Mouse (Mus musculus): ENCODE data around the gene Rbpjl. TPM values are rescaled to one million over a fixed set of nuclear protein-coding genes. Genes with fewer than 3 reads are reported as not detected.

Gene Rbpjl
- polyA plus RNA-seq, 1 experiment from 2014 or later, result not detected

GRCm38 (mm10) chr2:164455421-164456190 lies 52.7 kb downstream of the Rbpjl start:
- no peaks in the 10 kb centered on the region for H3K9me3 ChIP-seq

DNA sequence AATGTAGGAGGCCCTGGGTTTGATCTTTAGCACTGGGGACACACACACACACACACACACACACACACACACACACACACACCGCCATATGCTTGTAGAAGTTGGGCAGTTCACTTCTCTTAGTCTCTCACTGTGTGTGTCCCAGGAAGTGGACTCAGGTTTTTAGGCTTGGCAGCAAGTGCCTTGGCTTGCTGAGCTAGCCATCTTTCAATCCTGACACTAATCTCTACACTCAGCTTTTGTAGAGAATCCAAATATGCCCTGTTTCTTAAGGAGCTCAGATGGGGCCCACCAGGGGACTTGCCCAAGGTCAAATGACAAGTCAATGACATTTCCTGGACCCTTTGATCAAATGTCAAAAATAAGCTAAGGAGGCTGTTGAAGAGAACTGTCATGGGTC lies 53.5 kb downstream of the Rbpjl start:
- Histone ChIP-seq H3K9me3 (no peaks in the 10 kb centered on the region), H3K9ac (no peak overlapping the region; the same call in 1 of the 2 replicates), H3K27ac (no peak overlapping the region), H3K36me3 (replicated peaks) (no peaks in the 10 kb centered on the region), H3K4me3 (no peak overlapping the region), H3K4me1 (0 out of 2 replicates have a peak, but pooled peaks cover 6% of the 10 kb centered on the region), H3K4me2 (peak overlapping the region; percentile 30; the same call in 1 of the 2 replicates), H3K27me3 (replicated peaks) (no peaks in the 10 kb centered on the region; the same call in 1 of the 2 replicates)
- 90% methylated on average over 1 of the region's 1 CpGs for WGBS
- no peak for ATAC-seq (replicated peaks)

More at GRCm38 (mm10) chr2:164455421-164456190, 52.7 kb downstream of the Rbpjl start:
- Histone ChIP-seq H3K4me1 (0 out of 2 replicates have a peak, but pooled peaks cover 6% of the 10 kb centered on the region), H3K9ac (no peak overlapping the region), H3K4me2 (no peak overlapping the region), H3K27ac (no peak overlapping the region), H3K27me3 (replicated peaks) (no peaks in the 10 kb centered on the region; the same call in 1 of the 2 replicates), H3K4me3 (no peak overlapping the region), H3K36me3 (replicated peaks) (no peaks in the 10 kb centered on the region)
- no peak for ATAC-seq (replicated peaks)
- 79% methylated on average over 6 of the region's 6 CpGs for WGBS

DNA sequence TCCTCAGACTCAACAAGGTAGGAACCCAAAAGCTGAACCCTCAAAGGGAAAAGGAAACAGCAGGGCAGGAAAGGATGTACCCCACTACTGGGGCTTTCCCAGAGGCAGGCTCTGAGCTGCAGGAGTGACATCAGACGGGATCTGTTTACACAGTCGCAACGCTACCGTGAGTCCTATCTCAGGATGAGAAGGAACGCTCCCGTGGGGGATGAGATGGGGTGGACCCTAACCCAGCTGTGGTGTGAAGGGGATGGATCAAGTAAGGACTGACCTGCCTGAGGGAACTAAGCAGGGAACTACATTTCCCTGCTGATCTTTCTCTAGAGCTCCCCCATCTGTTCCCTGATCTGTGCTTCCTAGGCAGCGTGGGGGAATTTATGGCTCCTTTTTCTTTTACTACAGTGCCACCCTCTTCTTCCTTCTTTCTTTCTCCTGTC lies 53.9 kb downstream of the Rbpjl start, which contains the start of gene Sys1:
Gene Sys1, plus strand, starts transcription at position 101 of the 437 bp plus-strand sequence.
- Histone ChIP-seq H3K27ac (no peak within 1 kb of the TSS), H3K4me1 (peaks cover 9% of the 10 kb centered on the region), H3K4me2 (peak within 1 kb of the TSS; percentile 30), H3K9ac (peak within 1 kb of the TSS; percentile 13; the same call in 1 of the 2 replicates), H3K9me3 (no peaks in the 10 kb centered on the region), H3K36me3 (replicated peaks) (no peaks in the 10 kb centered on the region), H3K27me3 (replicated peaks) (no peaks in the 10 kb centered on the region; the same call in 1 of the 2 replicates), H3K4me3 (no peak within 1 kb of the TSS)
- 5% methylated on average over 7 of the region's 7 CpGs for WGBS
- ATAC-seq (replicated peaks), result no peak

- Histone ChIP-seq H3K27ac (no peak overlapping the region), H3K27me3 (replicated peaks) (no peaks in the 10 kb centered on the region; the same call in 1 of the 2 replicates), H3K4me3 (no peak overlapping the region), H3K4me1 (peaks cover 20% of the 10 kb centered on the region), H3K36me3 (replicated peaks) (0 out of 2 replicates have a peak, but pooled peaks cover under 1% of the 10 kb centered on the region), H3K9me3 (no peaks in the 10 kb centered on the region), H3K4me2 (no peak overlapping the region), H3K9ac (no peak overlapping the region)
- no peak for ATAC-seq (replicated peaks)
- WGBS, result 70% methylated on average over 7 of the region's 7 CpGs
Measured at GRCm38 (mm10) chr2:164457942-164458341, 55.0 kb downstream of the Rbpjl start.

DNA sequence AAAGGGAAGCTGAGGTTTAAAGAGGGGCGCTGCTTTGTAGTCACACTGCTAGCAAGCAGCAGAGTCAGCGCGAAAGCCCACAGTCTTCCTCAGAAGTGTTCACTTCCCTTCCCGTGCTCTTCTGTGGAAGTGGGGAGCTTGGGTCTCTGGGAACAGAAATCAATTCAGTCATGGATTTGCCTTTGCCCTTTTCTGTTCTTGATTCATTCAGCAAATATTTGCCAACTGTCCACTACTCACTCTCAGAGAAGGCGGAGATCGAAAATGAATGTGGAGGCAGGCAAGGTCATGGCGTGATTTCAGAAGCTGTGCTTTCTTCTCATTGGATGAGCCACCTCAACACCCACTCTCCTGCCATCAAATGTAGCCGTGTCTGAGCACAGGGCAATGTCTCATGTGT lies 55.6 kb downstream of the Rbpjl start:
- H3K9me3 ChIP-seq, result no peaks in the 10 kb centered on the region
- H3K4me1 ChIP-seq, result peaks cover 22% of the 10 kb centered on the region
- no peak overlapping the region for H3K27ac ChIP-seq
- H3K4me2 ChIP-seq, result no peak overlapping the region
- WGBS, result 89% methylated on average over 8 of the region's 8 CpGs
- no peak overlapping the region for H3K9ac ChIP-seq
- no peak overlapping the region for H3K4me3 ChIP-seq
- no peak for ATAC-seq (replicated peaks)
- H3K36me3 ChIP-seq (replicated peaks), result peaks cover 3% of the 10 kb centered on the region; the same call in 1 of the 2 replicates
- no peaks in the 10 kb centered on the region; the same call in 1 of the 2 replicates for H3K27me3 ChIP-seq (replicated peaks)

GRCm38 (mm10) chr2:164460745-164461551 lies 58.0 kb downstream of the Rbpjl start, which contains the start of gene Gm20458:
Gene Gm20458, plus strand, starts transcription at chr2:164460967.
- Histone ChIP-seq H3K27me3 (replicated peaks) (no peaks in the 10 kb centered on the region), H3K4me3 (peak within 1 kb of the TSS; percentile 63), H3K27ac (peak within 1 kb of the TSS; percentile 94), H3K9ac (peak within 1 kb of the TSS; percentile 71), H3K4me1 (peaks cover 22% of the 10 kb centered on the region), H3K9me3 (no peaks in the 10 kb centered on the region), H3K4me2 (peak within 1 kb of the TSS; percentile 63), H3K36me3 (replicated peaks) (peaks cover 5% of the 10 kb centered on the region; the same call in 1 of the 2 replicates)
- peak; percentile 99 for ATAC-seq (replicated peaks)
- under 1% methylated on average over 79 of the region's 79 CpGs for WGBS

Small RNA genes within 50 kb of the gene (microRNA-seq; reads per million reads assigned to microRNA genes)
- gene Mir7678, result not detected

Other genes with a start within 250 kb of the Rbpjl start
- 1.3 and 1.7 TPM in 2 replicates for gene Kcns1, start 232.0 kb upstream of the Rbpjl start, polyA plus RNA-seq (2015; fragmentation: Nextera tagmentation; extraction: Ambion mirVana)
- gene Wfdc5, start 220.4 kb upstream of the Rbpjl start, polyA plus RNA-seq (2015; fragmentation: Nextera tagmentation; extraction: Ambion mirVana), result not detected in 2 replicates
- gene Wfdc12, start 212.5 kb upstream of the Rbpjl start, polyA plus RNA-seq (2015; fragmentation: Nextera tagmentation; extraction: Ambion mirVana), result not detected in 2 replicates
- not detected in 2 replicates for gene Wfdc15a, start 203.0 kb upstream of the Rbpjl start, polyA plus RNA-seq (2015; fragmentation: Nextera tagmentation; extraction: Ambion mirVana)
- gene Wfdc15b, start 181.5 kb upstream of the Rbpjl start, polyA plus RNA-seq (2015; fragmentation: Nextera tagmentation; extraction: Ambion mirVana), result not detected in 2 replicates
- gene Svs2, start 164.7 kb upstream of the Rbpjl start, polyA plus RNA-seq (2015; fragmentation: Nextera tagmentation; extraction: Ambion mirVana), result not detected in 2 replicates
- not detected in 2 replicates for gene Svs3b, start 146.5 kb upstream of the Rbpjl start, polyA plus RNA-seq (2015; fragmentation: Nextera tagmentation; extraction: Ambion mirVana)
- gene Svs4, start 124.7 kb upstream of the Rbpjl start, polyA plus RNA-seq (2015; fragmentation: Nextera tagmentation; extraction: Ambion mirVana), result not detected in 2 replicates
- not detected in 2 replicates for gene Svs3a, start 113.9 kb upstream of the Rbpjl start, polyA plus RNA-seq (2015; fragmentation: Nextera tagmentation; extraction: Ambion mirVana)
- not detected in 2 replicates for gene Svs6, start 86.4 kb upstream of the Rbpjl start, polyA plus RNA-seq (2015; fragmentation: Nextera tagmentation; extraction: Ambion mirVana)
- not detected in 2 replicates for gene Svs5, start 70.4 kb upstream of the Rbpjl start, polyA plus RNA-seq (2015; fragmentation: Nextera tagmentation; extraction: Ambion mirVana)
- gene Slpi, start 14.0 kb upstream of the Rbpjl start, polyA plus RNA-seq (2015; fragmentation: Nextera tagmentation; extraction: Ambion mirVana), result not detected in 2 replicates
- gene Matn4, start 2.0 kb downstream of the Rbpjl start, polyA plus RNA-seq (2015; fragmentation: Nextera tagmentation; extraction: Ambion mirVana), result 0.65 and 0.89 TPM in 2 replicates
- 6.7 and 7.1 TPM in 2 replicates for gene Sdc4, start 40.7 kb downstream of the Rbpjl start, polyA plus RNA-seq (2015; fragmentation: Nextera tagmentation; extraction: Ambion mirVana)
- 87.9 and 90.5 TPM in 2 replicates for gene Sys1, start 53.8 kb downstream of the Rbpjl start, polyA plus RNA-seq (2015; fragmentation: Nextera tagmentation; extraction: Ambion mirVana)
- gene Gm20458, start 57.8 kb downstream of the Rbpjl start, polyA plus RNA-seq (2015; fragmentation: Nextera tagmentation; extraction: Ambion mirVana), result 2.4 and 3.5 TPM in 2 replicates
- not detected in 2 replicates for gene Trp53tg5, start 70.6 kb downstream of the Rbpjl start, polyA plus RNA-seq (2015; fragmentation: Nextera tagmentation; extraction: Ambion mirVana)
- 19.2 and 19.5 TPM in 2 replicates for gene Dbndd2, start 83.0 kb downstream of the Rbpjl start, polyA plus RNA-seq (2015; fragmentation: Nextera tagmentation; extraction: Ambion mirVana)
- 97.7 and 101 TPM in 2 replicates for gene Pigt, start 94.4 kb downstream of the Rbpjl start, polyA plus RNA-seq (2015; fragmentation: Nextera tagmentation; extraction: Ambion mirVana)
- gene Wfdc2, start 159.3 kb downstream of the Rbpjl start, polyA plus RNA-seq (2015; fragmentation: Nextera tagmentation; extraction: Ambion mirVana), result 2.6 and 3.2 TPM in 2 replicates
- gene Spint3, start 170.3 kb downstream of the Rbpjl start, polyA plus RNA-seq (2015; fragmentation: Nextera tagmentation; extraction: Ambion mirVana), result not detected in 2 replicates
- not detected in 2 replicates for gene Wfdc6a, start 182.3 kb downstream of the Rbpjl start, polyA plus RNA-seq (2015; fragmentation: Nextera tagmentation; extraction: Ambion mirVana)
- gene Eppin, start 190.5 kb downstream of the Rbpjl start, polyA plus RNA-seq (2015; fragmentation: Nextera tagmentation; extraction: Ambion mirVana), result not detected in 2 replicates
- not detected in 2 replicates for gene Wfdc6b, start 210.4 kb downstream of the Rbpjl start, polyA plus RNA-seq (2015; fragmentation: Nextera tagmentation; extraction: Ambion mirVana)
- not detected in 2 replicates for gene Wfdc8, start 210.5 kb downstream of the Rbpjl start, polyA plus RNA-seq (2015; fragmentation: Nextera tagmentation; extraction: Ambion mirVana)
- gene Wfdc16, start 235.7 kb downstream of the Rbpjl start, polyA plus RNA-seq (2015; fragmentation: Nextera tagmentation; extraction: Ambion mirVana), result not detected in 2 replicates

Measured in midbrain, embryonic 15.5 days (tissue).